Mouse (Mus musculus) thymus, postnatal 36 days (tissue): ENCODE measurements around the gene Actn4.
"Not testable (repeated sequence)": the region's sequence is repeated elsewhere in the genome, so short reads cannot be mapped to it uniquely, and the experiment has no call there.

Experiments
- DNase-seq, 2 experiments: peaks; one replicate each; pipeline ENCODE4 v3.0.0; 2022; ENCODE audit warnings: mixed read lengths in 2 of 2

The Actn4 gene

GRCm38 (mm10) chr7:28921722-28922465 is 40.2 kb downstream of the Actn4 start:
- DNase-seq = no peak

- DNase-seq = no peak
Measured at GRCm38 (mm10) chr7:28921178-28921577, 41.0 kb downstream of the Actn4 start.

GRCm38 (mm10) chr7:28919815-28920214 is 42.3 kb downstream of the Actn4 start:
- DNase-seq = no peak

GRCm38 (mm10) chr7:28918540-28918939 is 43.6 kb downstream of the Actn4 start:
- no peak for DNase-seq

GRCm38 (mm10) chr7:28917503-28918426 is 44.4 kb downstream of the Actn4 start:
- no peak for DNase-seq

- DNase-seq = peak; percentile 23 to 30
Measured at GRCm38 (mm10) chr7:28916491-28916890, 45.6 kb downstream of the Actn4 start.

GRCm38 (mm10) chr7:28913171-28913570 is 49.0 kb downstream of the Actn4 start:
- DNase-seq = no peak

GRCm38 (mm10) chr7:28911632-28912031 is 50.5 kb downstream of the Actn4 start:
- DNase-seq = no peak

- no peak for DNase-seq
Measured at GRCm38 (mm10) chr7:28907195-28907594, 54.9 kb downstream of the Actn4 start.

- DNase-seq = no peak
Measured at GRCm38 (mm10) chr7:28903778-28904177, 58.4 kb downstream of the Actn4 start.

- no peak for DNase-seq
Measured at GRCm38 (mm10) chr7:28902809-28903208, 59.3 kb downstream of the Actn4 start.

GRCm38 (mm10) chr7:28902180-28902579 is 60.0 kb downstream of the Actn4 start:
- no peak for DNase-seq

GRCm38 (mm10) chr7:28901311-28902125 is 60.6 kb downstream of the Actn4 start:
- no peak for DNase-seq

GRCm38 (mm10) chr7:28899972-28900371 is 62.2 kb downstream of the Actn4 start:
- DNase-seq = no peak

- no peak for DNase-seq
Measured at GRCm38 (mm10) chr7:28897661-28898060, 64.5 kb downstream of the Actn4 start.

- no peak for DNase-seq
Measured at GRCm38 (mm10) chr7:28894942-28895341, 67.2 kb downstream of the Actn4 start.

GRCm38 (mm10) chr7:28893643-28894265 is 68.4 kb downstream of the Actn4 start:
- DNase-seq = peak in 1 of 2 experiments; percentile 36

- DNase-seq = no peak
Measured at GRCm38 (mm10) chr7:28892601-28893000, 69.5 kb downstream of the Actn4 start.

GRCm38 (mm10) chr7:28888701-28889161 is 73.4 kb downstream of the Actn4 start:
- DNase-seq = no peak

GRCm38 (mm10) chr7:28886486-28886885 is 75.7 kb downstream of the Actn4 start:
- no peak for DNase-seq

- DNase-seq = not testable (repeated sequence)
Measured at GRCm38 (mm10) chr7:28883704-28884103, 78.4 kb downstream of the Actn4 start.

- DNase-seq = peak in 1 of 2 experiments; percentile 39
Measured at GRCm38 (mm10) chr7:28883039-28883438, 79.1 kb downstream of the Actn4 start.
